Mouse (Mus musculus): ENCODE results near the gene Hhex.

- TF ChIP-seq CTCF (IDR thresholded peaks at IDR 0.05; ENCODE audit: control insufficient read depth, insufficient read depth, insufficient replicate concordance, low read depth, low read length) = no peak
- no peak for TF ChIP-seq POLR2A (IDR thresholded peaks at IDR 0.05; ENCODE audit: control insufficient read depth, low read depth, low read length)
Measured at GRCm38 (mm10) chr19:37396279-37396678, 38.3 kb upstream of the Hhex start.
